Mouse (Mus musculus) liver, embryonic 15.5 days (tissue): ENCODE measurements around the gene Ap3s2. TPM values are rescaled to one million over a fixed set of nuclear protein-coding genes. Genes with fewer than 3 reads are reported as not detected.

Source experiments
- ATAC-seq: fragments of 200-750 bp; cut with Nextera tagmentation; 2 replicates; pipeline ENCODE4 v1.8.0; 2017; ENCODE audit warnings: moderate number of reproducible peaks, mild to moderate bottlenecking, moderate library complexity; ENCODE audit not compliant: insufficient read depth
- H3K27ac ChIP-seq: fragments of 300-500 bp; sonication (generic); replicated peaks from 2 replicates; pipeline ENCODE4 v1.5.1; 2015; ENCODE audit warnings: mild to moderate bottlenecking, inconsistent platforms
- H3K27me3 ChIP-seq: fragments of 300-500 bp; sonication (generic); 2 replicates; pipeline ENCODE4 v1.6.1; 2015; ENCODE audit warnings: mild to moderate bottlenecking, inconsistent platforms
- H3K36me3 ChIP-seq: fragments of 300-500 bp; sonication (generic); replicated peaks from 2 replicates; pipeline ENCODE4 v1.6.1; 2015; ENCODE audit warnings: moderate library complexity, mild to moderate bottlenecking, inconsistent platforms
- H3K4me1 ChIP-seq: fragments of 300-500 bp; sonication (generic); replicated peaks from 2 replicates; pipeline ENCODE4 v1.6.1; 2015; ENCODE audit warnings: inconsistent platforms
- H3K4me2 ChIP-seq: fragments of 300-500 bp; sonication (generic); 2 replicates; pipeline ENCODE4 v1.6.1; 2015; ENCODE audit warnings: moderate library complexity, mild to moderate bottlenecking, inconsistent platforms
- H3K4me3 ChIP-seq: fragments of 300-500 bp; sonication (generic); replicated peaks from 2 replicates; pipeline ENCODE4 v1.5.1; 2015; ENCODE audit warnings: mild to moderate bottlenecking, inconsistent platforms
- H3K9ac ChIP-seq: fragments of 300-500 bp; sonication (generic); 2 replicates; pipeline ENCODE4 v1.6.1; 2015; ENCODE audit warnings: moderate library complexity, mild to moderate bottlenecking, inconsistent platforms
- H3K9me3 ChIP-seq: fragments of 300-500 bp; sonication (generic); replicated peaks from 2 replicates; pipeline ENCODE4 v1.6.1; 2016; ENCODE audit warnings: inconsistent platforms
- WGBS: fragments of 180-500 bp; shearing (Covaris S2); methylation state at CpG from one replicate; pipeline ENCODE4 v1.1.7; 2015; ENCODE audit warnings: mixed read lengths; ENCODE audit not compliant: insufficient replicate concordance; 5-methylcytosine and 5-hydroxymethylcytosine counted together
- polyA plus RNA-seq: library from polyadenylated mRNA; unstranded; fragments of >200 nt; fragmentation: Nextera tagmentation; extraction: Ambion mirVana; gene quantifications from 2 replicates; pipeline ENCODE4 v1.2.1, GENCODE M21; 2015

The Ap3s2 gene
- polyA plus RNA-seq, 1 experiment from 2014 or later: 9.5 TPM

GRCm38 (mm10) chr7:79914556-79914955 is 5.9 kb downstream of the Ap3s2 start:
- H3K9ac ChIP-seq: no peak overlapping the region
- no peaks in the 10 kb centered on the region for H3K27me3 ChIP-seq
- peaks cover 17% of the 10 kb centered on the region for H3K36me3 ChIP-seq
- no peak overlapping the region for H3K4me3 ChIP-seq
- no peak overlapping the region for H3K27ac ChIP-seq
- ATAC-seq: no peak
- no peaks in the 10 kb centered on the region for H3K9me3 ChIP-seq
- no peak overlapping the region for H3K4me2 ChIP-seq
- H3K4me1 ChIP-seq: peaks cover 2% of the 10 kb centered on the region
- 66% methylated on average over 3 of the region's 3 CpGs for WGBS

- peaks cover 13% of the 10 kb centered on the region; the same call in 1 of the 2 replicates for H3K4me1 ChIP-seq
- no peak for ATAC-seq
- 70% methylated on average over 2 of the region's 2 CpGs for WGBS
- H3K27me3 ChIP-seq: no peaks in the 10 kb centered on the region
- no peaks in the 10 kb centered on the region for H3K9me3 ChIP-seq
- no peak overlapping the region for H3K4me2 ChIP-seq
- no peak overlapping the region for H3K27ac ChIP-seq
- peaks cover 30% of the 10 kb centered on the region for H3K36me3 ChIP-seq
- no peak overlapping the region for H3K9ac ChIP-seq
- no peak overlapping the region for H3K4me3 ChIP-seq
Measured at GRCm38 (mm10) chr7:79907356-79907755, 13.1 kb downstream of the Ap3s2 start.

- Histone ChIP-seq H3K9ac (no peak overlapping the region), H3K27ac (no peak overlapping the region), H3K4me2 (no peak overlapping the region), H3K27me3 (no peaks in the 10 kb centered on the region), H3K36me3 (peaks cover 32% of the 10 kb centered on the region), H3K4me3 (no peak overlapping the region), H3K9me3 (no peaks in the 10 kb centered on the region), H3K4me1 (peaks cover 13% of the 10 kb centered on the region; the same call in 1 of the 2 replicates)
- ATAC-seq: no peak
- 83% methylated on average over 3 of the region's 3 CpGs for WGBS
Measured at GRCm38 (mm10) chr7:79906914-79907313, 13.5 kb downstream of the Ap3s2 start.

GRCm38 (mm10) chr7:79905193-79905592 is 15.3 kb downstream of the Ap3s2 start:
- no peak overlapping the region for H3K4me2 ChIP-seq
- H3K4me1 ChIP-seq: peaks cover 22% of the 10 kb centered on the region; the same call in 1 of the 2 replicates
- no peak overlapping the region for H3K4me3 ChIP-seq
- WGBS: 55% methylated on average over 4 of the region's 4 CpGs
- no peak overlapping the region for H3K9ac ChIP-seq
- H3K9me3 ChIP-seq: no peaks in the 10 kb centered on the region
- H3K36me3 ChIP-seq: peaks cover 24% of the 10 kb centered on the region
- no peaks in the 10 kb centered on the region for H3K27me3 ChIP-seq
- no peak overlapping the region for H3K27ac ChIP-seq
- no peak for ATAC-seq

- Histone ChIP-seq H3K36me3 (peaks cover 10% of the 10 kb centered on the region), H3K27me3 (no peaks in the 10 kb centered on the region), H3K9ac (no peak overlapping the region), H3K9me3 (no peaks in the 10 kb centered on the region), H3K4me3 (no peak overlapping the region), H3K27ac (no peak overlapping the region), H3K4me2 (no peak overlapping the region), H3K4me1 (peaks cover 22% of the 10 kb centered on the region; the same call in 1 of the 2 replicates)
- WGBS: 25% methylated on average over 8 of the region's 8 CpGs
- ATAC-seq: no peak
Measured at GRCm38 (mm10) chr7:79903160-79903792, 17.2 kb downstream of the Ap3s2 start.

- Histone ChIP-seq H3K4me3 (no peak overlapping the region), H3K36me3 (peaks cover 2% of the 10 kb centered on the region; the same call in 1 of the 2 replicates), H3K27me3 (no peaks in the 10 kb centered on the region), H3K4me1 (peaks cover 22% of the 10 kb centered on the region; the same call in 1 of the 2 replicates), H3K4me2 (no peak overlapping the region), H3K27ac (no peak overlapping the region), H3K9me3 (no peaks in the 10 kb centered on the region), H3K9ac (no peak overlapping the region)
- WGBS: 51% methylated on average over 6 of the region's 6 CpGs
- ATAC-seq: no peak; the same call in 1 of the 2 replicates
Measured at GRCm38 (mm10) chr7:79900753-79901152, 19.7 kb downstream of the Ap3s2 start.

- H3K9ac ChIP-seq: no peak overlapping the region
- no peaks in the 10 kb centered on the region for H3K4me1 ChIP-seq
- H3K27me3 ChIP-seq: no peaks in the 10 kb centered on the region
- WGBS: 76% methylated on average over 3 of the region's 3 CpGs
- H3K36me3 ChIP-seq: no peaks in the 10 kb centered on the region
- H3K4me2 ChIP-seq: no peak overlapping the region
- no peak overlapping the region for H3K27ac ChIP-seq
- no peak for ATAC-seq
- no peaks in the 10 kb centered on the region for H3K9me3 ChIP-seq
- H3K4me3 ChIP-seq: no peak overlapping the region
Measured at GRCm38 (mm10) chr7:79895225-79895624, 25.2 kb downstream of the Ap3s2 start.

GRCm38 (mm10) chr7:79894790-79895189 is 25.7 kb downstream of the Ap3s2 start:
- no peak for ATAC-seq
- Histone ChIP-seq H3K27ac (no peak overlapping the region), H3K36me3 (no peaks in the 10 kb centered on the region), H3K4me1 (no peaks in the 10 kb centered on the region), H3K9ac (no peak overlapping the region), H3K27me3 (no peaks in the 10 kb centered on the region), H3K4me2 (no peak overlapping the region), H3K9me3 (no peaks in the 10 kb centered on the region), H3K4me3 (no peak overlapping the region)
- WGBS: 86% methylated on average over 1 of the region's 1 CpGs

- no peak overlapping the region for H3K4me3 ChIP-seq
- ATAC-seq: no peak
- H3K9me3 ChIP-seq: no peaks in the 10 kb centered on the region
- no peak overlapping the region for H3K4me2 ChIP-seq
- H3K4me1 ChIP-seq: no peaks in the 10 kb centered on the region
- 77% methylated on average over 6 of the region's 6 CpGs for WGBS
- no peaks in the 10 kb centered on the region; the same call in 1 of the 2 replicates for H3K36me3 ChIP-seq
- no peaks in the 10 kb centered on the region for H3K27me3 ChIP-seq
- no peak overlapping the region for H3K27ac ChIP-seq
- no peak overlapping the region for H3K9ac ChIP-seq
Measured at GRCm38 (mm10) chr7:79892576-79893428, 27.6 kb downstream of the Ap3s2 start.

GRCm38 (mm10) chr7:79890436-79891221 is 29.8 kb downstream of the Ap3s2 start:
- 76% methylated on average over 15 of the region's 15 CpGs for WGBS
- Histone ChIP-seq H3K36me3 (no peaks in the 10 kb centered on the region; the same call in 1 of the 2 replicates), H3K27me3 (no peaks in the 10 kb centered on the region), H3K27ac (no peak overlapping the region), H3K9me3 (no peaks in the 10 kb centered on the region), H3K4me2 (no peak overlapping the region), H3K9ac (no peak overlapping the region), H3K4me3 (no peak overlapping the region), H3K4me1 (no peaks in the 10 kb centered on the region)
- no peak for ATAC-seq

GRCm38 (mm10) chr7:79888603-79889002 is 31.8 kb downstream of the Ap3s2 start:
- 77% methylated on average over 9 of the region's 9 CpGs for WGBS
- no peak overlapping the region for H3K27ac ChIP-seq
- no peak overlapping the region for H3K4me3 ChIP-seq
- no peaks in the 10 kb centered on the region for H3K9me3 ChIP-seq
- H3K36me3 ChIP-seq: no peaks in the 10 kb centered on the region; the same call in 1 of the 2 replicates
- no peak overlapping the region for H3K4me2 ChIP-seq
- no peak overlapping the region for H3K9ac ChIP-seq
- H3K27me3 ChIP-seq: no peaks in the 10 kb centered on the region
- ATAC-seq: no peak
- no peaks in the 10 kb centered on the region for H3K4me1 ChIP-seq
